Mouse (Mus musculus) erythroblast, adult 5-6 weeks (primary cell): Measurements from ENCODE around the gene Slc23a4. TPM values are rescaled to one million over a fixed set of nuclear protein-coding genes. Genes with fewer than 3 reads are reported as not detected.

Experiments
- ATAC-seq: replicated peaks from 2 replicates; pipeline ENCODE4 v1.8.0; 2016; ENCODE audit warnings: moderate number of reproducible peaks, mild to moderate bottlenecking, moderate TSS enrichment, inconsistent platforms; ENCODE audit not compliant: poor library complexity, low FRiP score, severe bottlenecking
- total RNA-seq, 2 experiments: library from RNA; stranded (forward) in 1 of 2; stranded (reverse) in 1 of 2; fragments of 150-400 nt in 1 of 2; fragments of 200-764, 138-1000 nt in 1 of 2; gene quantifications; 2 replicates each; pipeline versions ENCODE4 v1.2.3 to v1.2.4; 2015 to 2017; ENCODE audit warnings: low replicate concordance in 2 of 2

The Slc23a4 gene
- total RNA-seq, 2 experiments from 2014 or later: 0.26 TPM; not detected in 1

- ATAC-seq: no peak
Observed at GRCm38 (mm10) chr6:34919956-34920355, 68.2 kb downstream of the Slc23a4 start, which contains the start of gene Stra8. Gene Stra8 (plus strand): TSS chr6:34920163.

GRCm38 (mm10) chr6:34919146-34919545 lies 69.1 kb downstream of the Slc23a4 start:
- ATAC-seq: no peak

- ATAC-seq: no peak
Observed at GRCm38 (mm10) chr6:34914462-34914861, 73.7 kb downstream of the Slc23a4 start.

- ATAC-seq: no peak
Observed at GRCm38 (mm10) chr6:34913341-34914040, 74.7 kb downstream of the Slc23a4 start.

GRCm38 (mm10) chr6:34910371-34911219 lies 77.6 kb downstream of the Slc23a4 start, which contains the start of gene Wdr91:
Gene Wdr91 (minus strand): TSS chr6:34910876.
- ATAC-seq: peak; percentile 72

GRCm38 (mm10) chr6:34909631-34910345 lies 78.4 kb downstream of the Slc23a4 start:
- no peak for ATAC-seq

- ATAC-seq: peak; percentile 1; the same call in 1 of the 2 replicates
Observed at GRCm38 (mm10) chr6:34907696-34908260, 80.4 kb downstream of the Slc23a4 start.

GRCm38 (mm10) chr6:34907121-34907614 lies 81.0 kb downstream of the Slc23a4 start:
- peak; percentile 80 for ATAC-seq

- no peak for ATAC-seq
Observed at GRCm38 (mm10) chr6:34906661-34907060, 81.5 kb downstream of the Slc23a4 start.

GRCm38 (mm10) chr6:34906125-34906524 lies 82.1 kb downstream of the Slc23a4 start:
- no peak for ATAC-seq

- no peak for ATAC-seq
Observed at GRCm38 (mm10) chr6:34904361-34904760, 83.8 kb downstream of the Slc23a4 start.

- no peak for ATAC-seq
Observed at GRCm38 (mm10) chr6:34903851-34904250, 84.4 kb downstream of the Slc23a4 start.

- ATAC-seq: peak; percentile 42
Observed at GRCm38 (mm10) chr6:34903441-34903840, 84.8 kb downstream of the Slc23a4 start.

- ATAC-seq: no peak
Observed at GRCm38 (mm10) chr6:34902578-34902977, 85.6 kb downstream of the Slc23a4 start.

GRCm38 (mm10) chr6:34901911-34902444 lies 86.2 kb downstream of the Slc23a4 start:
- ATAC-seq: no peak

- ATAC-seq: no peak
Observed at GRCm38 (mm10) chr6:34900990-34901389, 87.2 kb downstream of the Slc23a4 start.

- ATAC-seq: no peak
Observed at GRCm38 (mm10) chr6:34899127-34899526, 89.1 kb downstream of the Slc23a4 start.

GRCm38 (mm10) chr6:34896168-34896780 lies 91.9 kb downstream of the Slc23a4 start:
- ATAC-seq: no peak

GRCm38 (mm10) chr6:34895569-34895968 lies 92.6 kb downstream of the Slc23a4 start:
- ATAC-seq: no peak
